Mouse (Mus musculus): ENCODE results near the gene Vsig10.

GRCm38 (mm10) chr5:117355648-117356303, 36.9 kb downstream of the Vsig10 start:
- TF ChIP-seq CTCF (IDR thresholded peaks at IDR 0.05; ENCODE audit: low read depth, low read length) = no peak
- no peak for TF ChIP-seq POLR2AphosphoS5 (IDR thresholded peaks at IDR 0.05; ENCODE audit: insufficient replicate concordance, low read depth, low read length)
- TF ChIP-seq GATA1 (IDR thresholded peaks at IDR 0.05; ENCODE audit: borderline replicate concordance, low read length) = no peak
- TF ChIP-seq TAL1 (conservative IDR thresholded peaks at IDR 0.05; ENCODE audit: low read depth, low read length) = no peak
- TF ChIP-seq GATA2 (IDR thresholded peaks at IDR 0.05; ENCODE audit: borderline replicate concordance, low read depth, low read length) = no peak

Data from G1E (cell line).